Mouse (Mus musculus) forebrain, embryonic 11.5 days (tissue): ENCODE measurements around the gene Sh3rf3. TPM values are rescaled to one million over a fixed set of nuclear protein-coding genes. Genes with fewer than 3 reads are reported as not detected.

Experiments
- ATAC-seq: fragments of 200-750 bp; cut with Nextera tagmentation; replicated peaks from 2 replicates; pipeline ENCODE4 v1.8.0; 2017; ENCODE audit warnings: moderate TSS enrichment; ENCODE audit not compliant: low FRiP score
- DNase-seq: peaks from one replicate; pipeline ENCODE4 v3.0.0-alpha.2; 2017; ENCODE audit warnings: low spot score
- H3K27ac ChIP-seq: fragments of 300-500 bp; sonication (generic); 2 replicates; pipeline ENCODE4 v1.5.1; 2014; ENCODE audit warnings: low read depth, low read length
- H3K27me3 ChIP-seq: fragments of 300-500 bp; sonication (generic); 2 replicates; pipeline ENCODE4 v1.6.1; 2014; ENCODE audit warnings: mild to moderate bottlenecking, low read length, mixed read lengths; ENCODE audit not compliant: control insufficient read depth, insufficient read depth
- H3K36me3 ChIP-seq: fragments of 300-500 bp; sonication (generic); 2 replicates; pipeline ENCODE4 v1.6.1; 2014; ENCODE audit warnings: mild to moderate bottlenecking, low read length, moderate library complexity, mixed read lengths; ENCODE audit not compliant: control insufficient read depth, insufficient read depth
- H3K4me1 ChIP-seq: fragments of 300-500 bp; sonication (generic); replicated peaks from 2 replicates; pipeline ENCODE4 v1.6.1; 2014; ENCODE audit warnings: low read length, mixed read lengths; ENCODE audit not compliant: control insufficient read depth, insufficient read depth
- H3K4me2 ChIP-seq: fragments of 300-500 bp; sonication (generic); 2 replicates; pipeline ENCODE4 v1.6.1; 2014; ENCODE audit warnings: low read depth, mild to moderate bottlenecking, low read length, moderate library complexity, mixed read lengths; ENCODE audit not compliant: severe bottlenecking
- H3K4me3 ChIP-seq: fragments of 300-500 bp; sonication (generic); 2 replicates; pipeline ENCODE4 v1.5.1; 2014; ENCODE audit warnings: low read depth, low read length
- H3K9ac ChIP-seq: fragments of 300-500 bp; sonication (generic); 2 replicates; pipeline ENCODE4 v1.6.1; 2014; ENCODE audit warnings: low read length
- H3K9me3 ChIP-seq: fragments of 300-500 bp; sonication (generic); 2 replicates; pipeline ENCODE4 v1.6.1; 2016; ENCODE audit warnings: low read length, mixed read lengths; ENCODE audit not compliant: control insufficient read depth
- WGBS: fragments of 180-500 bp; shearing (Covaris S2); extraction: QIAGEN DNeasy Blood & Tissue Kit; methylation state at CpG from one replicate; pipeline ENCODE4 v1.1.7; 2014; 5-methylcytosine and 5-hydroxymethylcytosine counted together
- polyA plus RNA-seq: library from polyadenylated mRNA; unstranded; fragments of >200 nt; fragmentation: Nextera tagmentation; extraction: Ambion mirVana; gene quantifications from 2 replicates; pipeline ENCODE4 v1.2.1, GENCODE M21; 2014

Gene Sh3rf3
- polyA plus RNA-seq, 1 experiment from 2014 or later = 1.8 TPM

DNA sequence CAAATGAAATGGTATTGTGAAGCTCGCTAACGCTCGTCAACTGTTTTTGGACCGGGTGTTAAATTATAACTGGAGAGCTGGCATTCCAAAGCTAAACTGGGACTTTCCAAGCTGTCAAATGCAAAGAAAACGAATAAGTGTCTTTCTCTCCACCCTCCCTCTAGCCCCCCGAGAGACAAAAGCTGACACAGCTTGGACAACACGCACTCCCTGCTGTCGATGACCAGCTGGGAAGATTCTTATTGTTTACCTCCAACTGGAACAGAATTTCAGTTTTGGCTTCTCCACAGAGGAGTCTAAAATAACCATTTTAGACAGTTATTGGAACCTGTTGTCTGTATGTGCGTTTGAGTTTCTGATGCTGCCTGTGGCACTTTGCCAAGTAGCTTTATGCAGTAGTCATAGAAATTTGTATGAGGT is 123.3 kb downstream of the Sh3rf3 start:
- no peaks in the 10 kb centered on the region for H3K9me3 ChIP-seq
- H3K4me1 ChIP-seq = peaks cover 8% of the 10 kb centered on the region; the same call in 1 of the 2 replicates
- ATAC-seq (no peak), DNase-seq (no peak)
- no peak overlapping the region for H3K4me3 ChIP-seq
- H3K9ac ChIP-seq = no peak overlapping the region
- H3K4me2 ChIP-seq = no peak overlapping the region
- 71% methylated on average over 9 of the region's 9 CpGs for WGBS
- H3K27me3 ChIP-seq = no peaks in the 10 kb centered on the region
- H3K36me3 ChIP-seq = no peaks in the 10 kb centered on the region
- no peak overlapping the region for H3K27ac ChIP-seq

DNA sequence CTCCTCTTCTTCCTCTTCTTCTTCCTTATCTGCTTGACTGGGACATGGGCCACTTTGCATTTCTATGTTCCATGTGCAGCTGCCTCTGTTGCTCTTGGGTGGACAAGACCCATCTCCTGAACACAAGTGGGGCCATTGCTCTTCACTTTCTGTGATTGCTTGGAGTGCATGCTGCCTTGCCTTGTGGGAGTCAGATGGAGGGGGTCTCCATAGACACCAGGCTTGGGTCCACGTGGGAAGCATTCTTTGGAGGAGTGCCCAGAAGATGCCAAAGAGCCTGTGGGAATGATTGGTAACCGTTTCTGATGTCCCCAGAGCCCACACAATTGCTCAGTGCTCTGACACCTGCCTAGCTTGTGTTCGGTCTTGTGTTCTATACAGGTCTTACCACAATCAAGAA is 124.4 kb downstream of the Sh3rf3 start:
- H3K9ac ChIP-seq = no peak overlapping the region
- peaks cover 8% of the 10 kb centered on the region; the same call in 1 of the 2 replicates for H3K4me1 ChIP-seq
- DNase-seq (no peak), ATAC-seq (no peak)
- no peaks in the 10 kb centered on the region for H3K36me3 ChIP-seq
- WGBS = 93% methylated on average over 3 of the region's 3 CpGs
- H3K4me3 ChIP-seq = no peak overlapping the region
- H3K27me3 ChIP-seq = no peaks in the 10 kb centered on the region
- no peak overlapping the region for H3K27ac ChIP-seq
- H3K9me3 ChIP-seq = no peaks in the 10 kb centered on the region
- no peak overlapping the region for H3K4me2 ChIP-seq

DNA sequence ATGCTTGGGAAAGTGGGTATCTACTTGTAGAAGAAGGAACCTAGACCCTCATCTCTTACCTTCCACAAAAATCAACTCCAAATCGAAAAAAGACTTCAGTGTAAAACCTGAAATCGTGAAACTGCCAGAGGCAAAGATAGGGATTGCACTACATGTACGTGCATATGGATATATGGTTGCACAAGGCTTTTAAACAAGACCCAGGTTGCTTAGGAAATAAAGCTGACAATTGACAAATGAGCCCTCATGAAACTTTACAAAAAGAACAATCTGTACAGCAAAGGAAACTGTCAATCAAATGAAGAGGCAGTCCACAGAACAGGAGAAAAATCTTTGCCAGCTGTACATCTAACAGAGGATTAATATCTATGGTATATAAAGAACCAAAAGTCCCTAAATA is 129.7 kb downstream of the Sh3rf3 start:
- ATAC-seq (no peak), DNase-seq (no peak)
- Histone ChIP-seq H3K4me2 (no peak overlapping the region), H3K36me3 (no peaks in the 10 kb centered on the region), H3K9ac (no peak overlapping the region), H3K27ac (no peak overlapping the region), H3K4me1 (no peaks in the 10 kb centered on the region), H3K9me3 (no peaks in the 10 kb centered on the region), H3K4me3 (no peak overlapping the region), H3K27me3 (no peaks in the 10 kb centered on the region)
- WGBS = 85% methylated on average over 3 of the region's 3 CpGs

DNA sequence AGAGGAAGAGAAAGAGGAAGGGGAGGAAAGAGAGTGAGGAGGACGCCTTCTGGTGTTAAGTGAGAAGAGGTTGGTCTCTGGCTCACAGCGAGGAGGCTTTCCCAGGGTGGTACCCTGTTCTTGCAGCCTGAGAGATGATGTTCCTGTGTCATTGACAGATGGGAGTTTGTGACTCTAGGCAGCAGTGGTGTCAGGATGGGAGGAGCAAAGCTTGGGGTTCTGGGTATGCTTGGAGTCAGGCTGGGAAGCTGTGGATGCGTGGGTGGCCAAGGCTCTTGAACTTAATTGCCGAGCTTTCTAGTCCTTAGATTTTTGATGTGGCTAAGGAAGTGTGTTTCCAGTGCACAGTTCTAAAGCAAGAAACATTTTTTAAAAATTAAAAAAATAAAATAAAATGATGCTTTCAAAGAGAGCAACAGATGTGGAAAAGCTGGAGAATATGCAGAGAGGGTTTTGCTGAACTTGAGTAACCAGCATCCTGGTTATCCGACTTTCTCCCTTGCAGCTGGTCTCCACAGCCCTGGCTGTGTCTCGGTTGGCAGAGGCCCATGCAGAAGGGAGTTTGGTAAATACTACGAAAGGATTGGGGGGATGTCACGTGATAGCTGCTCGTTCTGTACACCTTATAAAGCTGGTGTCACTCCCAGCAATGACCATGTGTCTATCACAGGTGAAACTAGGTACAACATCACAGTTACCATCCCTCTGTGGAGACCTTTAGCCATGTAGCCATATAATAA is 130.7 kb downstream of the Sh3rf3 start:
- WGBS = 87% methylated on average over 9 of the region's 9 CpGs
- no peak overlapping the region for H3K27ac ChIP-seq
- no peaks in the 10 kb centered on the region for H3K27me3 ChIP-seq
- no peak for DNase-seq
- H3K4me2 ChIP-seq = no peak overlapping the region
- H3K4me1 ChIP-seq = no peaks in the 10 kb centered on the region
- H3K9ac ChIP-seq = no peak overlapping the region
- no peaks in the 10 kb centered on the region for H3K36me3 ChIP-seq
- no peaks in the 10 kb centered on the region for H3K9me3 ChIP-seq
- no peak overlapping the region for H3K4me3 ChIP-seq
- no peak for ATAC-seq

GRCm38 (mm10) chr10:58944930-58945329 is 131.8 kb downstream of the Sh3rf3 start:
- no peaks in the 10 kb centered on the region for H3K27me3 ChIP-seq
- WGBS = 85% methylated on average over 6 of the region's 6 CpGs
- no peak overlapping the region for H3K4me2 ChIP-seq
- H3K9ac ChIP-seq = no peak overlapping the region
- H3K36me3 ChIP-seq = no peaks in the 10 kb centered on the region
- ATAC-seq = no peak
- H3K4me3 ChIP-seq = no peak overlapping the region
- DNase-seq = no peak
- H3K4me1 ChIP-seq = peaks cover 7% of the 10 kb centered on the region
- no peak overlapping the region for H3K27ac ChIP-seq
- H3K9me3 ChIP-seq = no peaks in the 10 kb centered on the region

- ATAC-seq = peak; percentile 86
- H3K9ac ChIP-seq = no peak overlapping the region; the same call in 1 of the 2 replicates
- DNase-seq = peak; percentile 52
Measured at GRCm38 (mm10) chr10:58949770-58950638, 136.8 kb downstream of the Sh3rf3 start.

DNA sequence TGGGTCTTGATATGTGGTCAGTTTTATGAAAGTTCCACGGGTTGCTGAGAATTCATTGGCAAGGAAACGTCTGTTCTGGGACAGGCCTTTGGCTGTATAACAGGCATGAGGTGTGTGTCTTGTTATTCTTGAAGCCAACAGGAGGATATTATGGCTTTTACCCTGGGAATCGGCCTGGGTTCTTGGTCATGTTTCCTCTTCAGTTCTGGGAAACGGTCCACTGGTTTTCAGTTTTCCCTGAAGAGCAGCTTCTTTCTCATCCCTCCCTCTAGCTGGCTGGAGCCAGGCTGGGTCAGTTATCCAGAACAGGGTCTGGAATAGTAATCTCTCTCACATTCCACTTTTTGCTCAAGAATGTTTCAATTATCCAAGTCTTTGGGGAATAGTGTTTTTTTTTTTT is 147.0 kb downstream of the Sh3rf3 start:
- DNase-seq (no peak), ATAC-seq (no peak)
- Histone ChIP-seq H3K27me3 (no peaks in the 10 kb centered on the region), H3K36me3 (no peaks in the 10 kb centered on the region), H3K9ac (no peak overlapping the region), H3K9me3 (no peaks in the 10 kb centered on the region), H3K27ac (no peak overlapping the region), H3K4me3 (no peak overlapping the region), H3K4me1 (no peaks in the 10 kb centered on the region), H3K4me2 (no peak overlapping the region)
- WGBS = 85% methylated on average over 4 of the region's 4 CpGs

More at GRCm38 (mm10) chr10:58949770-58950638, 136.8 kb downstream of the Sh3rf3 start:
- no peaks in the 10 kb centered on the region; the same call in 1 of the 2 replicates for H3K27me3 ChIP-seq
- H3K4me3 ChIP-seq = no peak overlapping the region
- H3K36me3 ChIP-seq = no peaks in the 10 kb centered on the region
- peak overlapping the region; percentile 18; the same call in 1 of the 2 replicates for H3K4me2 ChIP-seq
- H3K4me1 ChIP-seq = peaks cover 14% of the 10 kb centered on the region
- no peaks in the 10 kb centered on the region for H3K9me3 ChIP-seq
- WGBS = 14% methylated on average over 11 of the region's 11 CpGs
- peak overlapping the region; percentile 8; the same call in 1 of the 2 replicates for H3K27ac ChIP-seq

DNA sequence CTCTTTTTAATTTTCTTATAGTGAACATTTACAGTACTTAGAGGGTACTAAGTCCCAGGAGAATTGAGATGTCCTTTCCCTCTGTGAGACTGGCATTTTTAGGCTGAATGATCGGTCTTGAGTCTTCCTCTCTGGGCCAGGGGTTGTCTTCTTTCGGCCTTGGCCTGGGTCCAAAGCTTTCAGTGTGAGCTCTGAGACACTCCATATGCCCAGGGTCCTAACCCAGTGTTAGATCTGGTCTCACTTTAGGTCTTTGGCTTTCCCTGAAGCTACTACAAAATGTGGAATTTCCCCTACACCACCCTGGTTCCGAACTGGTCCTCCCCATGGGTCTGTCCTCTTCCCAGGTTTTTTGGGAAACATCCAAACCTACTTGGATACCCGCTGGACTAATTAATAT is 155.1 kb downstream of the Sh3rf3 start:
- Histone ChIP-seq H3K4me1 (no peaks in the 10 kb centered on the region), H3K4me3 (no peak overlapping the region), H3K27me3 (no peaks in the 10 kb centered on the region), H3K36me3 (no peaks in the 10 kb centered on the region), H3K27ac (no peak overlapping the region), H3K4me2 (no peak overlapping the region), H3K9me3 (no peaks in the 10 kb centered on the region), H3K9ac (no peak overlapping the region)
- 84% methylated on average over 4 of the region's 4 CpGs for WGBS
- no peak for DNase-seq
- ATAC-seq = no peak
